Mouse (Mus musculus) cerebellum, adult 2 months (tissue): ENCODE data around the gene Homer2.

ENCODE experiments used
- CTCF ChIP-seq: fragments of 200-500 bp; IDR thresholded peaks from 2 replicates; pipeline ENCODE4 v1.5.1; 2011; ENCODE audit warnings: low read depth, mild to moderate bottlenecking, control low read depth, low read length, moderate library complexity, borderline replicate concordance; ENCODE audit not compliant: insufficient read depth
- POLR2A ChIP-seq: fragments of 200-500 bp; IDR thresholded peaks from 2 replicates; pipeline ENCODE4 v1.6.1; 2011; ENCODE audit warnings: low read length, control low read depth, borderline replicate concordance; ENCODE audit not compliant: insufficient read depth

DNA sequence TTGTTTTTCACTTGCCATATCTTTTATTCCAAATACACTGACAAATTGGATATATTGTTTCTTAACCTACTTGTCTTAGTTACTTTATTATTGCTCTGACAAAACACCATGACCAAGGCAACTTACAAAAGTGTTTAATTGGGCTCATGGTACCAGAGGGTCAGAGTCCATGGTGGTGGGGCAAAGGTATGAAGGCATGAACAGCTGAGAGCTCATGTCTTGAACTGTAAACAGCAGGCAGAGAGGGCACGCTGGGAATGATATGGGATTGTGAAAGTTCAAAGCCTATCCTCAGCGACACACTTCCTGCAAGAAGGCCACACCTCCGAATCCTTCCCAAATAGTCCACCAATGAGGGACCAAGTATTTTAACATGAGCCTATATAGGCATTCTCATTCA, 40.6 kb upstream of the Homer2 start:
- TF ChIP-seq CTCF: no peak
- TF ChIP-seq POLR2A: no peak
